Mouse (Mus musculus) retina, postnatal 1 day (tissue): Measurements from ENCODE around the gene Rbm31y.
"Not testable (repeated sequence)": the region's sequence is repeated elsewhere in the genome, so short reads cannot be mapped to it uniquely, and the experiment has no call there.

Experiments used
- DNase-seq: peaks from one replicate; pipeline ENCODE4 v3.0.0-alpha.2; 2012

Rbm31y gene

GRCm38 (mm10) chrY:17400461-17400860, at the start of gene Rbm31y:
Gene Rbm31y (plus strand): TSS chrY:17400761.
- DNase-seq, result not testable (repeated sequence)
